Mouse (Mus musculus) spleen, adult 2 months (tissue): ENCODE measurements at regions not wholly inside any gene's neighbourhood (a gene's known extent, or its start where the extent isn't known, plus 50 kb on each side); places are given as distances from the start of the nearest gene placed in this dataset.

Experiments
- CTCF ChIP-seq: fragments of 200-500 bp; IDR thresholded peaks from 2 replicates; pipeline ENCODE4 v1.5.1; 2011; ENCODE audit warnings: mild to moderate bottlenecking, inconsistent platforms; ENCODE audit not compliant: insufficient read depth, insufficient read length, insufficient replicate concordance; ENCODE audit errors: extremely low read depth
- POLR2A ChIP-seq: fragments of 200-500 bp; IDR thresholded peaks from 2 replicates; pipeline ENCODE4 v1.6.1; 2011; ENCODE audit warnings: low read depth, low read length, inconsistent platforms

DNA sequence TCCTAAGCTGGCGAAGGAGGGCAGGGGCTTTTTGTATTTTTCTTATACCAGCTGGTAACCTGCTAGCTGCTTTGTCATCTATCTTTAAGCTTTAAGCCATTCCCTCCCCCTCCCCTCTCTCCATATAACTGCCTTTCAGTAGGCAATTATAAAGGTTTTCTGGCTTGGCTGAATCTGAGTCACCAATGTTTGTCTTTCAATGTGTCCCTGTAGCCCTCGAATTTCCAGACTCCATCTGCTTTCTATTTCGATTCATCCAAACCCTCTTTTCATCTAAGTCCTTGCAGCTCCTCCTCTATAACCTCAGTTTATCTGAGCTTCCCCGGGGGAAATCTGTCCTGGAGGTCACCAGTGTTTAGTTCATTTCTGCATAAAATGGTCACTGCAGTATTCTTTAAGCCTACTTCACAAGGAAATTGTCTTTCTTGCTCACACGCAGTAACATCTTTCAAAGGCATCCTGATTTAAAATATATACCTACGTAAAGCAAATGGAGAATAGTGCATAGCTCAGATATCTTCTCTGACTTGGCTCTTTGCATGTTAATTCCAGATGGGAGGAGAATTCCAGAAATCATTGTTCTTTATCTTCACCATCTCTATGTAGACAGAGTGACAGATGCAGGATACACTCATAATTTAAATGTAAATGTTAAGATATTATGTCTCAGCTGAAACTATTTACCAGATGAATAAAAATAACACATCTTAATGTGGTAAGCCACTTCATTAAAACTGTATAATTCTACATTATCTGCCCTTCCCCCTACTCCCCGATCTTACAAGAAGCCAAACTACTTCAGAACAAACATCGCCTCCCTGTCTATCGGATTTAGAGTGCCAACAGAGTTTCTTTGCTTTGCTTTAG lies 272.4 kb upstream of the Cblb start:
- no peak for TF ChIP-seq POLR2A
- TF ChIP-seq CTCF: no peak
